Mouse (Mus musculus): ENCODE results near the gene Pik3cg. TPM values are rescaled to one million over a fixed set of nuclear protein-coding genes. Genes with fewer than 3 reads are reported as not detected.

The Pik3cg gene
- polyA plus RNA-seq, 1 experiment from 2014 or later, result 2.2 TPM

DNA sequence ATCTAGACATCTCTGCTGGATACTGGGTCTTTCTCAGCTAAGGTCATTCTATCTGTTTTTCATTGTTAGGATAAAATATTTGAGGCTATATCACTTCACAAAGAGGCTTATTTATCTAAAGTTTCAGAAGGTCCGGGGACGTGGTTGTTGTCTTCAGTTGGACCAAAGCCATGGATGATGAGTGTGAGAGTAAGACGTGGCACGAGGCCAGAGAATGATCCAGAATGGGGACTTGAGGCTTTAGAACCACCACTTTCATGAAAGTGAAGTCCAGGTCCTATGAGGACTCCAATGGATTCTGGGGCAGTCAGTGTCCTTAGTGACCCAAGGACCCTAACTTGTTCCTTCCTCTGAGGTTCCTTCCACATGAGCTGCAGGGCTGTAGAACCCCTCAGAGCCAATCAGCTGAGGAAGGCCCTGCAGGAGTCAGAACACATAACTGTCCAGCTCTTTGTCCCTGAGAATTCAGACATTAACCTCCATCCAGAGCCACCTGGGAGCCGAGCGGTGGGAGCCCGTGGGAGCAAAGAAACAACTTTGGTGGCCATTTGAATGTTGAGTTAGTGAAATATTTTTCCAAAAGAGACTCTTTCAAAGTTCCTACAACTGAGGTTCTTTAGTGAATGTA is 14.4 kb upstream of the Pik3cg start:
- Histone ChIP-seq H3K4me2 (no peak overlapping the region), H3K36me3 (no peaks in the 10 kb centered on the region), H3K4me3 (replicated peaks) (no peak overlapping the region), H3K27ac (no peak overlapping the region), H3K9ac (no peak overlapping the region), H3K9me3 (replicated peaks) (no peaks in the 10 kb centered on the region), H3K27me3 (no peaks in the 10 kb centered on the region), H3K4me1 (no peaks in the 10 kb centered on the region)
- ATAC-seq (replicated peaks; ENCODE audit: low FRiP score), result no peak
- WGBS, result 91% methylated on average over 7 of the region's 7 CpGs

DNA sequence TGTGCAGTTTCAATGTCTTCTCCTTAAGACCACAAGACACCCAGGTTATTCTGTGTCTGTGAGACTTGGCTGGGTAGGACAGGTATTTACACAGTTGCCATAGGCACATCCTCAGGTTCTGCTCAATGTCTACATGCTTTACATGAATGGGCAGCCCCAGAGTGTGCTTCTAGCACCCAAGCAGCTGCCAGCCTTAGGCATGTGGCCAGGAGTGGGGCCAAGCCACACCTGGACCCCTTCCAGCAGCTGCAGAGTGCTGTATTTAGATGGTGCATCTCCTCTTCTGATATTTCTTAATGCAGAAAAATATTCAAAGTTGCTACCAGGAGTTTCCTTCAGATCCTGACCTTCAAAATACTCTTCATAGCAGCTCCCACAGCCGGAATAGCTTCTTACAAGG is 11.9 kb upstream of the Pik3cg start:
- WGBS, result 78% methylated on average over 1 of the region's 1 CpGs
- no peak for ATAC-seq (replicated peaks; ENCODE audit: low FRiP score)
- no peaks in the 10 kb centered on the region for H3K36me3 ChIP-seq
- no peaks in the 10 kb centered on the region for H3K9me3 ChIP-seq (replicated peaks)
- H3K27me3 ChIP-seq, result no peaks in the 10 kb centered on the region
- no peaks in the 10 kb centered on the region for H3K4me1 ChIP-seq
- no peak overlapping the region for H3K9ac ChIP-seq
- H3K4me3 ChIP-seq (replicated peaks), result no peak overlapping the region
- no peak overlapping the region for H3K27ac ChIP-seq
- no peak overlapping the region for H3K4me2 ChIP-seq

DNA sequence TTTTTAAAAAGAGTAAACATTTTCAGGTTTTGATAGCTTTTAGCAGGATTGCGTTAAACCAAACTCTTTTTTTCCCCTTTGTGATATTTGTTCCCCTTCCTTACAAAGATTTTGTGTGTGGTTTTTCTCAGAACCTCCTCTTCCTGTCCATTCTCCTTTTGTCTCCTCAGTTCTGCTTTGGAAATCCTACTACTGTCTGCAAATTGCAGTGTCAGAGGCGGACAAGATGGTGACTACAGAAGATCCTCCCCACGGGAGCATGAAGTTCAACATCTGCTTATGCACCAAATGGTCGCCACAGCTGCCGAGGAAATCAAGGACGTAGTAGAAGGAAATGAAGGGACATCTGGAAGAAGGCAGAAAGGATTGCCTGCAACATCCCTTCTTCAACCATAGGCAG is 6.7 kb upstream of the Pik3cg start:
- no peaks in the 10 kb centered on the region for H3K4me1 ChIP-seq
- no peak overlapping the region for H3K27ac ChIP-seq
- H3K36me3 ChIP-seq, result no peaks in the 10 kb centered on the region
- no peak overlapping the region for H3K4me3 ChIP-seq (replicated peaks)
- ATAC-seq (replicated peaks; ENCODE audit: low FRiP score), result no peak
- H3K9ac ChIP-seq, result no peak overlapping the region
- no peaks in the 10 kb centered on the region for H3K27me3 ChIP-seq
- H3K4me2 ChIP-seq, result no peak overlapping the region
- H3K9me3 ChIP-seq (replicated peaks), result no peaks in the 10 kb centered on the region
- 70% methylated on average over 6 of the region's 6 CpGs for WGBS

DNA sequence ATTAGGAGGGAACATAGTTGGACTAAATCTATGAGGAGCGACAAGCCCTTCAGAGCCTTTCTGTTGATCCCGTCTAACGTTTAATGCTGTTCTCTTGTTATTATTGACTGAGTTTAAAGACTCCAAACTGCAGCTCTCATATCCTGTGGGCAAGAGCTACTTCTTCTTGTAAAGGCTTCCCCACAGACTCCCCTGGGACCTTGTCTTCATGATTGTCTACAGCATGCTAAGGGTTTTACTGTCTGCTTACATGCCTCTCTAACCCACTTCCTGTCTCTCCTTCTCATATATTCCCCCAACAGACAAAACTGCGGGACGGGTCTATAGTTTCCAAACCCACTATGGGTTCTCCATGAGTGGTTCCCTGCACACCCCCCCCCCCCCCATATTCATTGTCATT is 4.2 kb upstream of the Pik3cg start:
- Histone ChIP-seq H3K36me3 (no peaks in the 10 kb centered on the region), H3K27me3 (no peaks in the 10 kb centered on the region), H3K4me2 (no peak overlapping the region), H3K9ac (no peak overlapping the region), H3K9me3 (replicated peaks) (no peaks in the 10 kb centered on the region), H3K4me1 (no peaks in the 10 kb centered on the region), H3K4me3 (replicated peaks) (no peak overlapping the region), H3K27ac (no peak overlapping the region)
- 88% methylated on average over 5 of the region's 5 CpGs for WGBS
- no peak for ATAC-seq (replicated peaks; ENCODE audit: low FRiP score)

DNA sequence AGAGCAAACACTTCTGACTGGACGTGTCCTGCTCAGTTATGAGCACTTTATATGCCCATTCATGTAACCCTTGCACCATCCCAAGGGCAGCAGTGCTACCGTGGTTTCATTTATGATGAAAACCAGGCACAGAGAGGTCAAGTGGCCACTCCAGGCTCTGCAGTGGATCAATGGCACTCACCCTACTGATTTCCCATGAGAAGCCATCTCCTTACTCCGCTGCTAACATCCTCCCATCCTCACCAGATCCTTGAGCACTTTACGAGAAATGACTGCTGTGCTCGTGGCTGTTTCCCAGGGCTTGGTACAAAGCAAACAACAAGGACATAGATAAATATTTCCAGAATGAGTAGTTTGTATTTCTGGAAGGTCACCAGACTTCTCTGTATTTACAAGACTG is 3.7 kb upstream of the Pik3cg start:
- no peak for ATAC-seq (replicated peaks; ENCODE audit: low FRiP score)
- Histone ChIP-seq H3K9ac (no peak overlapping the region), H3K27ac (no peak overlapping the region), H3K27me3 (no peaks in the 10 kb centered on the region), H3K4me3 (replicated peaks) (no peak overlapping the region), H3K36me3 (no peaks in the 10 kb centered on the region), H3K4me1 (no peaks in the 10 kb centered on the region), H3K4me2 (no peak overlapping the region), H3K9me3 (replicated peaks) (no peaks in the 10 kb centered on the region)
- 91% methylated on average over 5 of the region's 5 CpGs for WGBS

DNA sequence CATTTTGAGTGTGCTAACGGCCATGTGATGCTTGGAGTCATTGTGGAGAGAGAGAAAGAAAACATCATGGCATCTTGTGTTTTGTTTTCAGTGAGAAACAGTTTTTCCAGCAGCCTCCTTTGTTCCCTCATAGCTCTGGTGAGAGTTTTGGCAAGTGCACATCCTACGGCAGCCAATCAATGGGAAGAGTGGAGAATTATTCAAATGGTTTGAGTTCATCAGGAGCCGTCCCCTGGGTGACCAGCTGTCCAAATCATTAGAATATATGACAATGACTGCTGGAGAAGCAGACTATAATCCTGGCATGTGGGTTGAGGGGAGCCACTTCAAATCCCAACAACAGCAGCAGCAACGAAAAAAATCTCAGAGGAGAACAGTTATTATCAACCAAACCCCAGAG is 2.8 kb upstream of the Pik3cg start:
- H3K36me3 ChIP-seq, result no peaks in the 10 kb centered on the region

DNA sequence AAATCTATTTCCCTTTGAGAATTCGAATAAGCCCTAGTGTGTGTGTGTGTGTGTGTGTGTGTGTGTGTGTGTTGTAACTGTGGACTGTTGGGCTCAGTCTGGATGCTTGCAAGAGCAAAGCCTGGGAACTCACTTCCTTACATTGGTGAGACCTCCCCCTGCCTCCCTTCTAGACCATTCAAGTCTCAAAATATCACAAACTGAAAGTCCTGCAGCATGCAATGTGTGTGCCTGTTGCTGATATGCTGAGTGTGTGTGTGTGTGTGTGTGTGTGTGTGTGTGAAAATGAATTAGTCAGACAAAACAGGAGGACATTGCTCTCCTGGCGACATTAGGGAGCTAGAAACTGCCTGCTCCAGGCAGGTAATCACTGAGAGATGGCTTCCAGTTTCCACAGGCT is 492 bp upstream of the Pik3cg start:
- no peak for ATAC-seq (replicated peaks; ENCODE audit: low FRiP score)
- peak overlapping the region; percentile 46 for H3K27ac ChIP-seq
- no peaks in the 10 kb centered on the region for H3K4me1 ChIP-seq

More for the DNA sequence above, 2.8 kb upstream of the Pik3cg start:
- Histone ChIP-seq H3K9ac (no peak overlapping the region), H3K27me3 (no peaks in the 10 kb centered on the region), H3K4me2 (no peak overlapping the region), H3K4me1 (no peaks in the 10 kb centered on the region), H3K9me3 (replicated peaks) (no peaks in the 10 kb centered on the region), H3K27ac (no peak overlapping the region), H3K4me3 (replicated peaks) (no peak overlapping the region)
- 76% methylated on average over 4 of the region's 4 CpGs for WGBS
- ATAC-seq (replicated peaks; ENCODE audit: low FRiP score), result no peak

DNA sequence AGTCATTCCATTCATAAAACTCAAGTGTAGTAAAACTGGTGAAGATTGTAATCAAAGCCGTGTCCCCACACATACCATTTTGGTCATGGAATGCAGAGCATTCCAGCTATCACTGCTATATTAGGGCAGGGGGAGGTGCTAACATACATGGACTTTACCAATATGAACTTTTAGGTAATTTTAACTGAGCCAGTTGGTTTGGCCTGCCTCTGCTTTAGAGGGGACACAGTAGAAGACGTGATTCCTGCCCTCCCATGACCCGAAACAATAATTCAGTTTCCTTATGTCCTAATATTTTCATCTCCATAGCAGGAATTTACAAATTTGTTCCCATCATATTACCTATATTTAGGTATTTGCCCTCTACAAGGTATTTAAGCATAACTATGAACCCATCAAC is 1.3 kb downstream of the Pik3cg start:
- ATAC-seq (replicated peaks; ENCODE audit: low FRiP score), result no peak
- Histone ChIP-seq H3K9me3 (replicated peaks) (no peaks in the 10 kb centered on the region), H3K4me3 (replicated peaks) (no peak overlapping the region), H3K27ac (no peak overlapping the region), H3K27me3 (no peaks in the 10 kb centered on the region), H3K9ac (no peak overlapping the region), H3K36me3 (no peaks in the 10 kb centered on the region), H3K4me1 (no peaks in the 10 kb centered on the region), H3K4me2 (no peak overlapping the region)
- 66% methylated on average over 3 of the region's 3 CpGs for WGBS

More for the DNA sequence above, 492 bp upstream of the Pik3cg start:
- no peaks in the 10 kb centered on the region for H3K9me3 ChIP-seq (replicated peaks)
- H3K9ac ChIP-seq, result no peak overlapping the region
- WGBS, result 51% methylated on average over 2 of the region's 2 CpGs
- no peaks in the 10 kb centered on the region for H3K27me3 ChIP-seq
- no peaks in the 10 kb centered on the region for H3K36me3 ChIP-seq
- peak overlapping the region; percentile 43 for H3K4me2 ChIP-seq
- peak overlapping the region; percentile 27; the same call in 1 of the 2 replicates for H3K4me3 ChIP-seq (replicated peaks)

DNA sequence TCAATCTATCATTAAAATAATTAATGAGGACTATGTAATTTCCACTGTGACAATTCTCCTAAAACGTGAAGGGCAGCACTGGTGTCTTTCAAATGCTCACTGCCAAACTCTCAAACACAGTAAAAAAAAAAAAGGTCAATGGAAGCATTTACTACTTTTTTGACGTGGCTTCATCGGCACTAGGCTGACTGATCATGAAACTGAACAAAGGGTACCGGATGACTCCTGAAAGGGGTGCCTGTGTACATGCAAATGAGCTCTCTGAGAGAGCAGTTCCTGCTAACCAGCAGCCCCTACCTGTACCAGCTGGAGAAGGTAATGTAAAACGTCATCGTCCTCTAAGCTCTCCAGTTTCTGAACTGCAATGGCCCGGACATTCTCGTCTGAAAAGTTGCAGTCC is 4.8 kb downstream of the Pik3cg start:
- Histone ChIP-seq H3K9ac (no peak overlapping the region), H3K4me2 (peak overlapping the region; percentile 24; the same call in 1 of the 2 replicates), H3K4me3 (replicated peaks) (no peak overlapping the region), H3K4me1 (peaks cover 11% of the 10 kb centered on the region), H3K9me3 (replicated peaks) (no peaks in the 10 kb centered on the region), H3K27me3 (no peaks in the 10 kb centered on the region), H3K27ac (no peak overlapping the region), H3K36me3 (no peaks in the 10 kb centered on the region)
- 35% methylated on average over 8 of the region's 8 CpGs for WGBS
- no peak for ATAC-seq (replicated peaks; ENCODE audit: low FRiP score)

DNA sequence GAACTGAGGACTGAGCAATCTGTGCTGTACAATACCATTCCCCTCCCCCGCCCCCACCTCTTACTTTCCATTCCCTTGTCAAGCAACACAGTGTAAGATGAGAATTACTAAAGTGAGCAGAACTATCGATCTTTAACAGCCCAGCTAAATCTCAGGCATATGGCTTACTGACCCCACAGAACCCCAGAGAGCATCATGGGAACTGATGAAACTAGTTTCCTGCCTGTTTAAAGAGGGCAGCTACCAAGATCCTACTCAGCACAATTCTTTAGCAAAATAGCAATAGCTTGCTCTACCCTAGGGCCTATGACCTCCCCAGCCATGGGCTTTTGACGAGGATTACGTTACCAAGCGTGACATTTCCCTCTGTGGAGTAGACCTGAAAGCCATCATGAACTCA is 5.9 kb downstream of the Pik3cg start:
- Histone ChIP-seq H3K9me3 (replicated peaks) (no peaks in the 10 kb centered on the region), H3K4me1 (peaks cover 11% of the 10 kb centered on the region), H3K4me2 (no peak overlapping the region), H3K9ac (no peak overlapping the region), H3K36me3 (no peaks in the 10 kb centered on the region), H3K4me3 (replicated peaks) (no peak overlapping the region), H3K27me3 (no peaks in the 10 kb centered on the region), H3K27ac (no peak overlapping the region)
- ATAC-seq (replicated peaks; ENCODE audit: low FRiP score), result no peak
- 76% methylated on average over 5 of the region's 5 CpGs for WGBS

DNA sequence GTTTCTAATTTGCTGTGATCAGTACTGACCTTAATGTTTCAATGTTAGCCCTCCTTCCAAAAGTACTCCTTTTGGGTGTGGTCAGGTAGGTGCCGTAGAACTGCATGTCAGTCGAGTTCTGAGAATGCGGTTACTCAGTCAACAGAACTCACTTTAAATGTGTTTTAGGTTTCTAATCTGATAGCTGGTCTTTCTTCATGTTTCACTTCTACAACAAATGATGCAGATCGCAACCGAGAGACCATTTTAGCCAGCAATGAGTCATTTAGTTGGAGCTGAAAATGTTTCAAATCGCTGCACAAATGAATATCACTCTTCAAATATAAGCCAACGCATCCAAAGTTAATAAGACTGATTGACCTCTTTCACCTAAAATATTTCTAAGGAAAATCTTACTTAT is 6.5 kb downstream of the Pik3cg start:
- Histone ChIP-seq H3K27ac (no peak overlapping the region), H3K4me3 (replicated peaks) (no peak overlapping the region), H3K4me1 (peaks cover 11% of the 10 kb centered on the region), H3K36me3 (no peaks in the 10 kb centered on the region), H3K27me3 (no peaks in the 10 kb centered on the region), H3K4me2 (no peak overlapping the region), H3K9me3 (replicated peaks) (no peaks in the 10 kb centered on the region), H3K9ac (no peak overlapping the region)
- no peak for ATAC-seq (replicated peaks; ENCODE audit: low FRiP score)
- 86% methylated on average over 7 of the region's 7 CpGs for WGBS

DNA sequence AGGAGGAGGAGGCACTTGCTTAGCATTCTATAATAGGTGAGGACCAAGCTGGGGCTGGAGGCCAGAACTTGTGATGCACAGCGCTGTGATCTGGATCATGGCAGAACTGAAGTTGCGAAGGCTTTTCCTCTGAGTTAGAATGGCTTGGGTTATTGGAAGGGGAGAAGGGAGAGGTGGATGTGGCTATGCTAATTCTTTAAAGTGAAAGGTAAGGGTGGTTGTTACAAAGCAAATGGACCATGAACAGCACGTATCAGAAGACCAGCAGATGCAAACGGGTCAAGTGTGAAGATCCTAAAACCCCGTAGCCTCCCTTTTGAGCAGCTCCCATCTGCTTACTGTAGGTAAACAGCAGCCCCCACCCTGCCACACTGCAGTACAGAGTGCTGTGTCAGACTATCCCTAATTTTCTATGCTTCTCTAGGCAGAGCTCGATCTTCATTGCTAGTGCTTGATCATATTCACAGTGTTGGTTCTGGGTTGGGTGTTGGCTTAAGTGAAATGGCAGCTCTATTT is 7.3 kb downstream of the Pik3cg start:
- H3K36me3 ChIP-seq, result no peaks in the 10 kb centered on the region
- H3K4me3 ChIP-seq (replicated peaks), result no peak overlapping the region
- H3K4me2 ChIP-seq, result 0 out of 2 replicates have a peak overlapping the region, but pooled peaks have one; percentile 10
- H3K27me3 ChIP-seq, result no peaks in the 10 kb centered on the region
- no peaks in the 10 kb centered on the region for H3K9me3 ChIP-seq (replicated peaks)
- ATAC-seq (replicated peaks; ENCODE audit: low FRiP score), result peak; percentile 86
- 55% methylated on average over 6 of the region's 6 CpGs for WGBS
- H3K27ac ChIP-seq, result no peak overlapping the region
- peaks cover 11% of the 10 kb centered on the region for H3K4me1 ChIP-seq
- H3K9ac ChIP-seq, result no peak overlapping the region

Data from kidney, embryonic 15.5 days (tissue).